Mouse (Mus musculus): ENCODE results near the gene Olfr665. TPM values are rescaled to one million over a fixed set of nuclear protein-coding genes. Genes with fewer than 3 reads are reported as not detected.
"Not testable (repeated sequence)": the region's sequence is repeated elsewhere in the genome, so short reads cannot be mapped to it uniquely, and the experiment has no call there.

Gene Olfr665
- not detected in 2 replicates for polyA plus RNA-seq (2016; fragmentation: Nextera tagmentation; extraction: Ambion mirVana)

- no peaks in the 10 kb centered on the region for H3K9me3 ChIP-seq
- no peaks in the 10 kb centered on the region for H3K36me3 ChIP-seq
- no peaks in the 10 kb centered on the region for H3K27me3 ChIP-seq (ENCODE audit: insufficient read depth, poor library complexity, severe bottlenecking)
- DNase-seq (ENCODE audit: low spot score) = no peak
- H3K4me3 ChIP-seq = no peak within 1 kb of the TSS
- no peaks in the 10 kb centered on the region for H3K4me1 ChIP-seq
- 35% methylated on average over 1 of the region's 1 CpGs for WGBS
- H3K27ac ChIP-seq = no peak within 1 kb of the TSS
These were observed at the start of gene Olfr665 for GRCm38 (mm10) chr7:104877731-104878130. Gene Olfr665 (plus strand): TSS chr7:104878031.

GRCm38 (mm10) chr7:104842503-104842902 lies 35.3 kb upstream of the Olfr665 start, which contains the start of gene Usp17lb:
Gene Usp17lb (minus strand): TSS chr7:104842603.
- Histone ChIP-seq H3K9me3 (no peaks in the 10 kb centered on the region), H3K27me3 (ENCODE audit: insufficient read depth, poor library complexity, severe bottlenecking) (no peaks in the 10 kb centered on the region), H3K27ac (no peak within 1 kb of the TSS), H3K36me3 (no peaks in the 10 kb centered on the region), H3K4me3 (no peak within 1 kb of the TSS), H3K4me1 (no peaks in the 10 kb centered on the region)
- no peak for DNase-seq (ENCODE audit: low spot score)
- 66% methylated on average over 1 of the region's 1 CpGs for WGBS

GRCm38 (mm10) chr7:104843731-104844287 lies 34.0 kb upstream of the Olfr665 start:
- WGBS = 78% methylated on average over 1 of the region's 1 CpGs
- H3K27me3 ChIP-seq (ENCODE audit: insufficient read depth, poor library complexity, severe bottlenecking) = no peaks in the 10 kb centered on the region
- H3K9me3 ChIP-seq = no peaks in the 10 kb centered on the region
- H3K27ac ChIP-seq = no peak overlapping the region
- H3K4me3 ChIP-seq = no peak overlapping the region
- no peak for DNase-seq (ENCODE audit: low spot score)
- no peaks in the 10 kb centered on the region for H3K4me1 ChIP-seq
- no peaks in the 10 kb centered on the region for H3K36me3 ChIP-seq

GRCm38 (mm10) chr7:104851546-104851945 lies 26.3 kb upstream of the Olfr665 start:
- not testable (repeated sequence) for DNase-seq (ENCODE audit: low spot score); H3K27me3 ChIP-seq (ENCODE audit: insufficient read depth, poor library complexity, severe bottlenecking); H3K36me3 ChIP-seq; H3K4me3 ChIP-seq; H3K9me3 ChIP-seq; H3K27ac ChIP-seq; H3K4me1 ChIP-seq
- WGBS = 76% methylated on average over 2 of the region's 2 CpGs

DNA sequence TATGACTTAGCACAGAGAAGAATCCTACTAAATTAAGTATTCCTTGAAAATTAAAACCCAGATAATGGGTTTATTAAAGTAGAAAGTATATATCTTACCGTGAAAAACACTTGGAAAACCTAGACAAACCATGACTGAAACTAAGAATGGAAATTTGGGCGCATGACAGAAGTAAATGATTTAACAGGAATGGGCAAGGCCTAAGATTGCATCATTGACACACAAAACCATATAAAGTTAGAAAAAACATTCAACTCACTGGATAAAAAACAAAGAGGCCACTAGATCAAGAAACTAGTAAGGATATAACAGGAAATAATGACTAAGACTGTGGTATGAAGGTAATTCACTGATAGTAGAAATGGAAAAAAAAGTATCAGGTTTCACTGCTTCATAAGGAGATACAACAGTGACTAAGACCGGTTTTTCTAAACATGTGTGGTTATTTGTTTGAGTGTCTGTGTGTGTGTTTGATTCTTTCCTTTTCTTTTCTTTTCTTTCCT lies 22.5 kb upstream of the Olfr665 start:
- H3K27me3 ChIP-seq (ENCODE audit: insufficient read depth, poor library complexity, severe bottlenecking) = no peaks in the 10 kb centered on the region
- H3K36me3 ChIP-seq = no peaks in the 10 kb centered on the region
- 73% methylated on average over 3 of the region's 3 CpGs for WGBS
- no peaks in the 10 kb centered on the region for H3K9me3 ChIP-seq
- no peak overlapping the region for H3K27ac ChIP-seq
- no peaks in the 10 kb centered on the region for H3K4me1 ChIP-seq
- DNase-seq (ENCODE audit: low spot score) = no peak
- H3K4me3 ChIP-seq = no peak overlapping the region

DNA sequence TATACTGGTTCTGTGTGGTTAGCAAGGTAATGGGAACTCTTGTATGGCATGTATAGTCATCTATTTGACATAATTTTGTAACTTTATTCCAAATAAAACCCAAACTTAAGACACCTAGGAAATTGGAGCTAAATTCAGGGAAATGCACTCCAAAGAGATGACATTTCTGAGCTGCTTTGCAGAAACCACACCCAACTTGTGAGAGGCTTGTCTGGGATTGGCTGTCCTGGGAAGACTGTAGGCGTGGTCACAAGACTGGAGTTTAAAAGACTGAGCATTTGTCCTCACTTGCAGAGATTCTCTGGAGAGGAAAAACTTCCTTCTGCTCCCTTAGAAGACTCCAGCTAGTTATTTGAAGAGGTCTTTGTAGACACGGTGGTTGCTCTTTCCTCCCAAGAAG lies 21.1 kb upstream of the Olfr665 start, which contains the start of gene Usp17la:
Usp17la (plus strand) TSS at position 301 of the 400 bp plus-strand sequence.
- not testable (repeated sequence) for H3K4me1 ChIP-seq; H3K27ac ChIP-seq; H3K27me3 ChIP-seq (ENCODE audit: insufficient read depth, poor library complexity, severe bottlenecking); H3K4me3 ChIP-seq; H3K9me3 ChIP-seq; H3K36me3 ChIP-seq; DNase-seq (ENCODE audit: low spot score)
- 78% methylated on average over 2 of the region's 2 CpGs for WGBS

- Histone ChIP-seq H3K36me3 (no peaks in the 10 kb centered on the region), H3K27me3 (ENCODE audit: insufficient read depth, poor library complexity, severe bottlenecking) (no peaks in the 10 kb centered on the region), H3K4me3 (no peak overlapping the region), H3K9me3 (no peaks in the 10 kb centered on the region), H3K4me1 (no peaks in the 10 kb centered on the region), H3K27ac (no peak overlapping the region)
- no peak for DNase-seq (ENCODE audit: low spot score)
- 59% methylated on average over 1 of the region's 1 CpGs for WGBS
These were observed 20.1 kb upstream of the Olfr665 start for GRCm38 (mm10) chr7:104857683-104858082.

- H3K27me3 ChIP-seq (ENCODE audit: insufficient read depth, poor library complexity, severe bottlenecking) = no peaks in the 10 kb centered on the region
- H3K4me3 ChIP-seq = no peak overlapping the region
- 73% methylated on average over 3 of the region's 3 CpGs for WGBS
- H3K27ac ChIP-seq = no peak overlapping the region
- no peaks in the 10 kb centered on the region for H3K4me1 ChIP-seq
- no peak for DNase-seq (ENCODE audit: low spot score)
- no peaks in the 10 kb centered on the region for H3K36me3 ChIP-seq
- H3K9me3 ChIP-seq = no peaks in the 10 kb centered on the region
These were observed 16.4 kb upstream of the Olfr665 start for GRCm38 (mm10) chr7:104861381-104861780.

GRCm38 (mm10) chr7:104895852-104896251 lies 18.0 kb downstream of the Olfr665 start, which contains the start of gene Olfr666:
Gene Olfr666 (minus strand): TSS chr7:104895952.
- Histone ChIP-seq H3K9me3 (no peaks in the 10 kb centered on the region), H3K36me3 (no peaks in the 10 kb centered on the region), H3K27ac (no peak within 1 kb of the TSS), H3K4me3 (no peak within 1 kb of the TSS), H3K4me1 (no peaks in the 10 kb centered on the region), H3K27me3 (ENCODE audit: insufficient read depth, poor library complexity, severe bottlenecking) (no peaks in the 10 kb centered on the region)
- WGBS = 80% methylated on average over 2 of the region's 2 CpGs
- DNase-seq (ENCODE audit: low spot score) = no peak

- DNase-seq (ENCODE audit: low spot score) = no peak
- WGBS = 66% methylated on average over 1 of the region's 1 CpGs
- Histone ChIP-seq H3K4me1 (no peaks in the 10 kb centered on the region), H3K27me3 (ENCODE audit: insufficient read depth, poor library complexity, severe bottlenecking) (no peaks in the 10 kb centered on the region), H3K27ac (no peak within 1 kb of the TSS), H3K36me3 (no peaks in the 10 kb centered on the region), H3K9me3 (no peaks in the 10 kb centered on the region), H3K4me3 (no peak within 1 kb of the TSS)
These were observed 43.6 kb downstream of the Olfr665 start, which contains the start of gene Olfr667 for GRCm38 (mm10) chr7:104921382-104921781. Gene Olfr667 (minus strand): TSS chr7:104921482.

GRCm38 (mm10) chr7:104927957-104928356 lies 50.1 kb downstream of the Olfr665 start, which contains the start of gene Olfr668:
Gene Olfr668 (minus strand): TSS chr7:104928057.
- Histone ChIP-seq H3K4me3 (no peak within 1 kb of the TSS), H3K27me3 (ENCODE audit: insufficient read depth, poor library complexity, severe bottlenecking) (no peaks in the 10 kb centered on the region), H3K36me3 (no peaks in the 10 kb centered on the region), H3K4me1 (no peaks in the 10 kb centered on the region), H3K9me3 (no peaks in the 10 kb centered on the region), H3K27ac (no peak within 1 kb of the TSS)
- no peak for DNase-seq (ENCODE audit: low spot score)
- 60% methylated on average over 1 of the region's 1 CpGs for WGBS
